ENCODE assay signal across 10 mouse cellular contexts in genomic region chr14:24650195-24650901, GRCm38 (mm10).
DNase-seq lines count a peak whose midpoint lies in the region; ATAC-seq and TF ChIP-seq lines count a peak whose summit lies in the region.
"Had no signal": no experiment of that assay in that cellular context is flagged by ENCODE, and none has a peak within 500 bp of the region (broad histone marks: within the 10 kb centered on the region; RNA-seq: fewer than 3 reads in every experiment).

No protein-coding gene starts in this region.

- no peaks in the 10 kb centered on the region for H3K27me3 ChIP-seq in intestine, embryonic 14.5 days (replicated peaks; ENCODE audit: control insufficient read depth, insufficient read depth, low read length)
- H3K27me3 ChIP-seq: embryonic facial prominence, embryonic 15.5 days had no signal

- H3K36me3 ChIP-seq in intestine, embryonic 14.5 days (ENCODE audit: control insufficient read depth, insufficient read depth, low read length) = no peaks in the 10 kb centered on the region
- H3K36me3 ChIP-seq: embryonic facial prominence, embryonic 15.5 days had no signal

- peak; percentile 73 for TF ChIP-seq CTCF in layer of hippocampus, adult 2 months (conservative IDR thresholded peaks at IDR 0.05)

- no peak overlapping the region for H3K4me2 ChIP-seq in intestine, embryonic 14.5 days (ENCODE audit: low read length)
- H3K4me2 ChIP-seq: embryonic facial prominence, embryonic 15.5 days had no signal

- H3K27ac ChIP-seq in layer of hippocampus, adult 2 months = no peak overlapping the region
- H3K27ac ChIP-seq in intestine, embryonic 14.5 days (ENCODE audit: low read depth) = no peak overlapping the region
- H3K27ac ChIP-seq: embryonic facial prominence, embryonic 15.5 days; liver, embryonic 14.5 days had no signal

- H3K4me3 ChIP-seq in layer of hippocampus, adult 2 months = no peak overlapping the region
- no peak overlapping the region for H3K4me3 ChIP-seq in intestine, embryonic 14.5 days (ENCODE audit: low read depth, low read length)
- H3K4me3 ChIP-seq: embryonic facial prominence, embryonic 15.5 days had no signal

- no peak for DNase-seq in layer of hippocampus, adult 2 months (ENCODE audit: low spot score in 2 of 2)
- DNase-seq in layer of hippocampus, postnatal 25 days (ENCODE audit: extremely low spot score in 1 of 2, low spot score in 1 of 2) = no peak
- DNase-seq in embryo, embryonic 11 days = peak; percentile 46
- DNase-seq in intestine, embryonic 14.5 days (ENCODE audit: low spot score) = peak; percentile 55
- DNase-seq in retina, postnatal 1 day = peak; percentile 42
- no peak for DNase-seq in urinary bladder, adult 18-20 months (ENCODE audit: low spot score in 2 of 2)
- DNase-seq in B cell, adult 2 months = no peak

- no peaks in the 10 kb centered on the region for H3K4me1 ChIP-seq in intestine, embryonic 14.5 days (replicated peaks; ENCODE audit: control insufficient read depth, insufficient read depth, low read length)
- H3K4me1 ChIP-seq: embryonic facial prominence, embryonic 15.5 days had no signal

- 59% methylated on average over 7 of the region's 7 CpGs for WGBS in intestine, embryonic 14.5 days

- no peaks in the 10 kb centered on the region for H3K9me3 ChIP-seq in intestine, embryonic 14.5 days (ENCODE audit: control insufficient read depth, low read length)
- H3K9me3 ChIP-seq: embryonic facial prominence, embryonic 15.5 days had no signal

- no peak for ATAC-seq in intestine, embryonic 14.5 days (replicated peaks; ENCODE audit: low FRiP score, low TSS enrichment, low read depth)
- no peak for ATAC-seq in frontal cortex, adult (ENCODE audit: low TSS enrichment)

- no peak overlapping the region for H3K9ac ChIP-seq in intestine, embryonic 14.5 days (ENCODE audit: low read length)
- H3K9ac ChIP-seq: embryonic facial prominence, embryonic 15.5 days; liver, embryonic 14.5 days had no signal

Comparison
In these comparisons a context has a peak if more than half of its experiments do, and no peak if none do; other contexts are left out.
1. DNase-seq: peak in embryo, embryonic 11 days (single experiment), intestine, embryonic 14.5 days (single experiment) and retina, postnatal 1 day (single experiment); none in layer of hippocampus, adult 2 months (0 of 2), layer of hippocampus, postnatal 25 days (0 of 2), urinary bladder, adult 18-20 months (0 of 2) and B cell, adult 2 months (0 of 2).